Mouse (Mus musculus): ENCODE measurements around the gene Igtp.
"Not testable (repeated sequence)": the region's sequence is repeated elsewhere in the genome, so short reads cannot be mapped to it uniquely, and the experiment has no call there.

Gene Igtp

GRCm38 (mm10) chr11:58213673-58214342 is 14.5 kb downstream of the Igtp start:
- no peak for DNase-seq (ENCODE audit: low spot score in 2 of 2)

DNA sequence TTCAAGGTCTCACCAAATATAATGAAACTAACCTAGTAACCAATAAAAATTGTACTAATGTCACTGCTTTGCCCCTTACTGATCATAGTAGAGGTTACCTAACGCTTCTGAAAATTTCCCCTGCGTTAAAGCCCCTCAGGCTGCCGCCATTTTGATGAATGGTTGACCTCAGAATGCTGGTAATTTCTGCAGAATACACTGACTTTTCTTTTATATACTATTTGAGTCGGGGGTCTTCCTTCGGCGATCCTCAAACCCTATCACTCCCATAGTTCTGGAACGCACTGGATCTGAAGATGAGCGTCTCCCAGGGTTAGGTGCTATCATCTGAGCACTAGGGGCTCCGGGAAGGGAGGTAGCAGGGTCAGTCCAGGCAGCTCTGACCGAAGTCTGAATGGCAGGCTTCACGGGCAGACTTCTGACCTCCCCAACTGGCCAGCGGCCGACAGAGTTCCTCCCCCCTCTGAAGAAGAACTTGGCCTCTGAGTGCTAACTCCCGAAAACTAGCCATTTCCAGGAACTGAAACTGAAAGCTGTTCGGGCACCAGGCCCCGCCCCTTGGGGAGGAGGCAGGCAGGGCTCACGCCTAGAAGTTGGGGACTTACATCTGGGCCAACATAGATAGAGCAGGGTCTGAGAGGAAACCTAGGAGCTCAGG is 15.2 kb downstream of the Igtp start:
- DNase-seq (ENCODE audit: low spot score in 2 of 2) = peak in 1 of 2 experiments; percentile 53

GRCm38 (mm10) chr11:58215049-58215430 is 15.7 kb downstream of the Igtp start:
- DNase-seq (ENCODE audit: low spot score in 2 of 2) = not testable (repeated sequence)

- DNase-seq (ENCODE audit: low spot score in 2 of 2) = no peak
Measured at GRCm38 (mm10) chr11:58215814-58216213, 16.5 kb downstream of the Igtp start.

DNA sequence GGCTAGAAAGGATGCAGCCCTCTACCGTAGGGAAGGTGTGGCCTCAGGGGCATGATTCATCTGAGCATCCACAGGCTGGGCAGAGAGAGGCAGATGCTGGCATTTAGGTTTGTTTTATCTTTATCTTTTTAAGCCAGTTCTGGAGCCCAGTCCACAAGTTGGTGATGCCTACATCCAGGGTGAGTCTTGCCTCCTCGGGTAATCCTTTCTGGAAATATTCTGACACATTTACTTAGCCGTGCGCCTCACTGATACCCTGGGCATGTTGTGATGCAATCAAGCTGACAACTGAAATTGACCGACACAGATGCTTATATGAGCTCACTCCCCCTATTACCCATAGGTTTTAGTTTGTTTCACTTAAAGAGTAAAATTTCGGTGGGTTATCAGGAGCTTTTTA is 17.5 kb downstream of the Igtp start:
- no peak for DNase-seq (ENCODE audit: low spot score in 2 of 2)

DNA sequence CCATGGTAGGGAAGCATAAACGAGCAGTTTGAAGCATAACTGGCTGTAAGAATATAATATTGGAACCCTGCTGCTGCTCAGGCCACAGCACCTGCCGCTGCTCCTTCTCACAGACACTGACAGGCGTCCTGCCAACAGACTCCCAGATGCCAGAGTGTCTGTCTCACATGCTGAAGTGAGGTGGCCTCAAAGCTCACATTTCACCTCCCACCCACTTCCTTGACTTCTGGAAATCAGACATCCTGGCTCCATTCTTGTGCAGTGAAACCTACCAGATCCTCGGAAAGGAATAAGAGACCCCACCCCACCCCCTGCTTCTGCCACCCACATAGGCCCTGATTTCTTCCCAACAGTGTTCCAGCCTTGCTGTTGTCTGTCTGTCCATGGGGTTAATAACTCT is 24.4 kb downstream of the Igtp start:
- no peak for DNase-seq (ENCODE audit: low spot score in 2 of 2)

- peak in 1 of 2 experiments; percentile 37 for DNase-seq (ENCODE audit: low spot score in 2 of 2)
Measured at GRCm38 (mm10) chr11:58224313-58224712, 25.0 kb downstream of the Igtp start.

- DNase-seq (ENCODE audit: low spot score in 2 of 2) = not testable (repeated sequence)
Measured at GRCm38 (mm10) chr11:58224872-58225271, 25.5 kb downstream of the Igtp start.

- DNase-seq (ENCODE audit: low spot score in 2 of 2) = peak in 1 of 2 experiments; percentile 72
Measured at GRCm38 (mm10) chr11:58225655-58226054, 26.3 kb downstream of the Igtp start.

GRCm38 (mm10) chr11:58226425-58226824 is 27.1 kb downstream of the Igtp start:
- no peak for DNase-seq (ENCODE audit: low spot score in 2 of 2)

GRCm38 (mm10) chr11:58228021-58228420 is 28.7 kb downstream of the Igtp start:
- DNase-seq (ENCODE audit: low spot score in 2 of 2) = not testable (repeated sequence)

DNA sequence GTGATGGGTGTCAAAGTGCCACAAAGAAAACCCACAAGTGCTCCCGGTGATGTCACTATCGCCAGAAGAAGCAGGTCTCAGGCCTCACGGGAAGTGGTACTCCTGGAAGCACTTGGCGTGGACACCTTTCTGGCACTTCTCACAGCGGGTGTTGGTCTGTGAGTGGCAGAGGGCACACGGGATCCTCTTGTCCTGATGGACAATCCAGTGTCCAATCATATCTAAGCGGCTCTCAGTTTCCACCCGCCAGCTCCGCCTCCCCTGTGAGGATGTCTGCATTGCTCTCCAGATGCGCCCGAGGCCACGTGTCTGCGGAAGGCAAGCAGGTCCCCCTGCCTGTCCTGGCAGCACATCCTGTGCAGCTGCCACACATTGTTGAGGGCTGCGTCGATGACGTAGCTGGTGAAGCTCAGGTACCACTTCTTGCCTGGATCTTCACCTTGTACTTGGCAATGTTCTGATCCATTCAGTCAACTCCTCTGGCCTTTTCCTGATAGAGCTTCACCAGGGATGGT is 31.1 kb downstream of the Igtp start:
- DNase-seq (ENCODE audit: low spot score in 2 of 2) = no peak

DNA sequence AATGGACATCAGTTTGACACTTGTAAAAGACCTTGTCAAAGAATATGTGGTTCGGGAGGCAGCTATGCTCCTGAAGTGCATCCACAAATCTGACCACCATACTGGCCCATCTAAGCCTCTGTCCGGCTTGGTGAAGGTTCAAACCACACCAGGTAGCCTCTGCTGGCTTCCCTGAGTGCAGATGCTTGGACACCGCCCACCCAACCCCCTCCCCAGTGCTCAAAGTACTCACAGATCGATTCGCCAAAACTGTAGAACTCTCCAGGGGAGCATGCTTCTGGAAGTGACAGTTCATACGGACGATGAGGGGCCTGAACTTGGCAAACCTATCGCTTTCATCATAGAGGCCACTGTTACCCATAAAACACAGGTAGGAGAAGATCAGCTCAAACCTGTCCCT is 31.8 kb downstream of the Igtp start:
- DNase-seq (ENCODE audit: low spot score in 2 of 2) = no peak

DNA sequence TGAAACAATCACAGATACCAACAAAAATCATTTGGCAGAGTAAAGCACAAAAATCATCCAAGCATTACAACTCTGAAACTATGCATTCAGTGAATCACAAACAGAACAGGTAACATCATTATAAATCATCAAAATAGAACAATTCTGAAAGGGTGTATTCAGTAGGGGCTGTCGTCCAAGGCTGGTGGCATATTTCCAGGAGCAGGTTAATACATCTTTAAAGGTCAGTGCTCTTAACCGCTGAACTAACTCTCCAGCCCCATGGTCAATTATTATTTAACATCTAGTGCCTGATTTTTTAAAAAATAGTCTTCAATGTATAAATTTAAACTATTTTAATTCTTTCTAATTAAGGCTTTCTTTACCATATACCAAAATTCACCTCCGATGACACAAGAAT is 35.2 kb downstream of the Igtp start:
- not testable (repeated sequence) for DNase-seq (ENCODE audit: low spot score in 2 of 2)

DNA sequence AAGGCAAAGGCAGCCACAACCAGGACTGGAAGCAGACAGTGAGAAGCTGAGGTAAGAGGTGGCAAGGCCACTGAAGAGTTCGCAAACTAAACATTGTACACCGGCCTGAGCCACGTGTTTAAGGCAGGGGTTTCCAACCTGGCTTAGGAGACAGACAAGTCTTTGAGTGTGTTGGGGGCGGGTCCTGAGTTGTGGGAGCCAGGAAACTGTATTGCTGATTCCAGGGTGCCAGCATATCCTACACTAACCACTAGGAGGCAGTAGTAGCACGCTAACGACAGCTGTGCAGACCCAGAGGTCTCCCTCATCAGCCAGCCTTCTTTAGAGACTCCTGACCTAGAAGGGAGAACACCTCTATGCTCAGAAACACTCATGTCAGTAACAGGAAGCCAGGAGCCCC is 35.8 kb downstream of the Igtp start:
- no peak for DNase-seq (ENCODE audit: low spot score in 2 of 2)

GRCm38 (mm10) chr11:58238840-58239791 is 39.8 kb downstream of the Igtp start:
- DNase-seq (ENCODE audit: low spot score in 2 of 2) = no peak

GRCm38 (mm10) chr11:58247294-58247693 is 47.9 kb downstream of the Igtp start:
- no peak for DNase-seq (ENCODE audit: low spot score in 2 of 2)

DNA sequence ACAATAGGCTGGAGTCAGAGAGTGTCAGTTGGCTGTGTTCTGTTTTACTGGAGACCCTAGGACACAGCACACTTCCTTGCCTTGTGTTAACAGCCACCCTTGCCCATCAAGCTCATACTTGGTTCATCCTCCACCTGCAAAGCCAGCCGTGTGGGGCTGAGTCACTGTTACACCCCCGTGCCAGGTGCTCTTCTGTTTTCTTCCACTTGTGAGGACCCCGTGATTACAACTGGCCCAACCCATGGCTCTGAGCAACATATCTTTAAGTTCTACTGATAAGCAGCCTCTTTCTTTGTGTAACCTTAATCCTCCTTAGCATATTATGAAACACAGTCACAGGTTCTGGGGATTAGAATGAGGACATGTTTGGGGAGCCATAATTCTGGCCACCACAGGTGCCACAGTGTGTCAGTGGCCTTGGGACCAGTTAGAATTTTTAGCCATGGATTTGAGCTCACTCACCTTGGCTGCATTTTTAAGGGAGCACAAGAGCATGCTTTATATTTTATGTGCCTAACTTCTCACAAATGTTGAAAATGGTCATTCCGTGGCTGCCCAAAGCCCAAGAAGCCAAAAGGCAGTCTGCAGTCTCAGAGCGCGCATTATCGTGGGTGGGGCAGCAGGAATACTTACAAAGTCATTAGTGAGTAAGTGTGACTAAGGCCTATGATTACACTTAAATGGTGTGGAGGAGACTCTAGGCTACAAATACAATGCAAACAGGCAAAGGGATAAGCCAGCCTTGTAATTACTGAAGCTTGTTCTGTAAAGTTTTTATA is 50.0 kb downstream of the Igtp start:
- no peak for DNase-seq (ENCODE audit: low spot score in 2 of 2)

GRCm38 (mm10) chr11:58250550-58250949 is 51.2 kb downstream of the Igtp start:
- no peak for DNase-seq (ENCODE audit: low spot score in 2 of 2)

DNA sequence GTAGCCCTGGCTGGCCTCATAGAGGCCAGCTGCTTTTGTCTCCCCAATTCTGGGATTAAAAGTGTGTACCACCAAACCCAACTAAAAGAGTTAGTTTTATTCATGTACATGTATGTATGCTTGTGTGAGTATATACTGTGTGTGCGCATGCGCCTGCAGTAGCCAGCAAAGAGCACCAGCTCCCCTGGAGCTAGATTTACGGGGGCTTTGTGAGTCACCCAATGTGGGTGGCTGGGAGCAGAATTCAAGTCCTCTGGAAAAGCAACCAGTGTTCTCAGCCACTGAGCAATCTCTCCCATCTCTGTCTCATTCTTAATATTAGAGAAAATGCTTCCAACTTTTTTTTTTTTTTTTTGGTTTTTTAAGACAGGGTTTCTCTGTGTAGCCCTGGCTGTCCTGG is 55.1 kb downstream of the Igtp start:
- DNase-seq (ENCODE audit: low spot score in 2 of 2) = peak; percentile 16 to 27
